Mouse (Mus musculus) limb, embryonic 11.5 days (tissue): ENCODE results near the gene Atg7. TPM values are rescaled to one million over a fixed set of nuclear protein-coding genes. Genes with fewer than 3 reads are reported as not detected.

Experiments used
- ATAC-seq: fragments of 200-750 bp; cut with Nextera tagmentation; 2 replicates; pipeline ENCODE4 v1.8.0; 2017; ENCODE audit warnings: low read depth; ENCODE audit not compliant: insufficient number of reproducible peaks, low FRiP score, low TSS enrichment
- DNase-seq: peaks from one replicate; pipeline ENCODE4 v3.0.0-alpha.2; 2015; ENCODE audit warnings: low spot score
- H3K27ac ChIP-seq: fragments of 300-500 bp; sonication (generic); replicated peaks from 2 replicates; pipeline ENCODE4 v1.5.1; 2014; ENCODE audit warnings: low read depth, mild to moderate bottlenecking, low read length
- H3K27me3 ChIP-seq: fragments of 300-500 bp; sonication (generic); 2 replicates; pipeline ENCODE4 v1.6.1; 2014; ENCODE audit warnings: mild to moderate bottlenecking, low read length, mixed read lengths; ENCODE audit not compliant: control insufficient read depth, insufficient read depth
- H3K36me3 ChIP-seq: fragments of 300-500 bp; sonication (generic); 2 replicates; pipeline ENCODE4 v1.6.1; 2014; ENCODE audit warnings: mild to moderate bottlenecking, low read length, moderate library complexity, mixed read lengths; ENCODE audit not compliant: control insufficient read depth, insufficient read depth
- H3K4me1 ChIP-seq: fragments of 300-500 bp; sonication (generic); 2 replicates; pipeline ENCODE4 v1.6.1; 2014; ENCODE audit warnings: low read length, mixed read lengths; ENCODE audit not compliant: control insufficient read depth, insufficient read depth
- H3K4me2 ChIP-seq: fragments of 300-500 bp; sonication (generic); 2 replicates; pipeline ENCODE4 v1.6.1; 2014; ENCODE audit warnings: low read depth, mild to moderate bottlenecking, moderate library complexity; ENCODE audit not compliant: severe bottlenecking
- H3K4me3 ChIP-seq: fragments of 300-500 bp; sonication (generic); 2 replicates; pipeline ENCODE4 v1.5.1; 2014; ENCODE audit warnings: low read depth, low read length
- H3K9ac ChIP-seq: fragments of 300-500 bp; sonication (generic); 2 replicates; pipeline ENCODE4 v1.6.1; 2014; ENCODE audit warnings: mild to moderate bottlenecking, low read length
- H3K9me3 ChIP-seq: fragments of 300-500 bp; sonication (generic); 2 replicates; pipeline ENCODE4 v1.6.1; 2016; ENCODE audit warnings: low read length; ENCODE audit not compliant: control insufficient read depth
- WGBS: fragments of 180-500 bp; shearing (Covaris S2); extraction: QIAGEN DNeasy Blood & Tissue Kit; methylation state at CpG from one replicate; pipeline ENCODE4 v1.1.7; 2014; 5-methylcytosine and 5-hydroxymethylcytosine counted together
- polyA plus RNA-seq: library from polyadenylated mRNA; unstranded; fragments of >200 nt; fragmentation: Nextera tagmentation; extraction: Ambion mirVana; gene quantifications from 2 replicates; pipeline ENCODE4 v1.2.1, GENCODE M21; 2014

Atg7 gene
- polyA plus RNA-seq, 1 experiment from 2014 or later = 18.9 TPM

- H3K27me3 ChIP-seq = no peaks in the 10 kb centered on the region
- 0 out of 2 replicates have a peak overlapping the region, but pooled peaks have one; percentile 41 for H3K9ac ChIP-seq
- peaks cover 4% of the 10 kb centered on the region for H3K36me3 ChIP-seq
- H3K4me3 ChIP-seq = no peak overlapping the region
- peak overlapping the region; percentile 68; the same call in 1 of the 2 replicates for H3K27ac ChIP-seq
- ATAC-seq (peak; percentile 18; the same call in 1 of the 2 replicates), DNase-seq (peak; percentile 75)
- H3K4me1 ChIP-seq = peaks cover 49% of the 10 kb centered on the region
- no peaks in the 10 kb centered on the region; the same call in 1 of the 2 replicates for H3K9me3 ChIP-seq
- 9% methylated on average over 7 of the region's 7 CpGs for WGBS
- peak overlapping the region; percentile 38 for H3K4me2 ChIP-seq
These were observed 256.8 kb downstream of the Atg7 start for GRCm38 (mm10) chr6:114899652-114900051.

- peaks cover 4% of the 10 kb centered on the region for H3K36me3 ChIP-seq
- WGBS = 18% methylated on average over 10 of the region's 10 CpGs
- H3K4me3 ChIP-seq = no peak overlapping the region
These were observed 257.3 kb downstream of the Atg7 start for GRCm38 (mm10) chr6:114900194-114900593.

GRCm38 (mm10) chr6:114901321-114901824, 258.5 kb downstream of the Atg7 start:
- no peaks in the 10 kb centered on the region for H3K36me3 ChIP-seq
- peaks cover 48% of the 10 kb centered on the region for H3K4me1 ChIP-seq
- peak overlapping the region; percentile 74 for H3K27ac ChIP-seq
- H3K27me3 ChIP-seq = no peaks in the 10 kb centered on the region
- under 1% methylated on average over 12 of the region's 12 CpGs for WGBS
- H3K4me3 ChIP-seq = no peak overlapping the region
- DNase-seq (peak; percentile 82), ATAC-seq (peak; percentile 55; the same call in 1 of the 2 replicates)
- no peaks in the 10 kb centered on the region; the same call in 1 of the 2 replicates for H3K9me3 ChIP-seq
- H3K4me2 ChIP-seq = peak overlapping the region; percentile 34
- H3K9ac ChIP-seq = no peak overlapping the region

More at GRCm38 (mm10) chr6:114900194-114900593, 257.3 kb downstream of the Atg7 start:
- H3K4me2 ChIP-seq = peak overlapping the region; percentile 38
- H3K4me1 ChIP-seq = peaks cover 48% of the 10 kb centered on the region
- 0 out of 2 replicates have a peak overlapping the region, but pooled peaks have one; percentile 41 for H3K9ac ChIP-seq
- ATAC-seq = 0 out of 2 replicates have a peak, but pooled peaks have one; percentile 2
- DNase-seq = no peak
- H3K27me3 ChIP-seq = no peaks in the 10 kb centered on the region
- H3K27ac ChIP-seq = peak overlapping the region; percentile 68
- H3K9me3 ChIP-seq = no peaks in the 10 kb centered on the region; the same call in 1 of the 2 replicates

- DNase-seq (no peak), ATAC-seq (no peak)
- Histone ChIP-seq H3K4me2 (peak overlapping the region; percentile 34; the same call in 1 of the 2 replicates), H3K4me1 (peaks cover 51% of the 10 kb centered on the region), H3K9ac (0 out of 2 replicates have a peak overlapping the region, but pooled peaks have one; percentile 27), H3K36me3 (no peaks in the 10 kb centered on the region), H3K27me3 (no peaks in the 10 kb centered on the region), H3K27ac (peak overlapping the region; percentile 74), H3K4me3 (no peak overlapping the region), H3K9me3 (no peaks in the 10 kb centered on the region)
- WGBS = 7% methylated on average over 4 of the region's 4 CpGs
These were observed 259.0 kb downstream of the Atg7 start for GRCm38 (mm10) chr6:114901921-114902320.

DNA sequence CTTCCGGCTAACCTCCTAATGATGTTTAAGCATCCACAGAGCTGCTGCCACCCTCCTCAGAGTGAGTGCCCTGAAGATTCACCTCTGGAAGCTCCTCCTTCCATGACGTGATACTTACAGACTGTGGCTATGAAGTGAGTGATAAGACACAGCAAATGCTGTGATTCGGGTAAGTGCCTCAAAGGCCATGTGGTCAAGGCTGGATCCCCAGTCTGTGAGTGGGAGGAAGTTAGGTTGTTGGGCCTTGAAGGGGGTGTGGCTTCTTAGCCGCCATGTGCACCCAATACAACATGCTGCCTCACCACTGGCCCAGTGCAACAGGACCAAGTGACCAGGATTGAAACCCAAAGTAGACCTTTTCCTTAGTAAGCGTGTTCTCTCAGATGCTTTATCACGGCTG, 261.3 kb downstream of the Atg7 start:
- WGBS = 67% methylated on average over 6 of the region's 6 CpGs
- Histone ChIP-seq H3K4me1 (peaks cover 51% of the 10 kb centered on the region), H3K9ac (no peak overlapping the region), H3K36me3 (no peaks in the 10 kb centered on the region), H3K27ac (no peak overlapping the region), H3K27me3 (no peaks in the 10 kb centered on the region), H3K4me3 (no peak overlapping the region), H3K4me2 (no peak overlapping the region), H3K9me3 (no peaks in the 10 kb centered on the region)
- DNase-seq = no peak
- ATAC-seq = no peak

GRCm38 (mm10) chr6:114904818-114905217, 261.9 kb downstream of the Atg7 start:
- Histone ChIP-seq H3K9ac (no peak overlapping the region), H3K4me1 (peaks cover 47% of the 10 kb centered on the region), H3K9me3 (no peaks in the 10 kb centered on the region), H3K27me3 (no peaks in the 10 kb centered on the region), H3K36me3 (no peaks in the 10 kb centered on the region), H3K4me3 (no peak overlapping the region), H3K4me2 (no peak overlapping the region), H3K27ac (no peak overlapping the region)
- DNase-seq = no peak
- WGBS = 89% methylated on average over 3 of the region's 3 CpGs
- no peak for ATAC-seq

DNA sequence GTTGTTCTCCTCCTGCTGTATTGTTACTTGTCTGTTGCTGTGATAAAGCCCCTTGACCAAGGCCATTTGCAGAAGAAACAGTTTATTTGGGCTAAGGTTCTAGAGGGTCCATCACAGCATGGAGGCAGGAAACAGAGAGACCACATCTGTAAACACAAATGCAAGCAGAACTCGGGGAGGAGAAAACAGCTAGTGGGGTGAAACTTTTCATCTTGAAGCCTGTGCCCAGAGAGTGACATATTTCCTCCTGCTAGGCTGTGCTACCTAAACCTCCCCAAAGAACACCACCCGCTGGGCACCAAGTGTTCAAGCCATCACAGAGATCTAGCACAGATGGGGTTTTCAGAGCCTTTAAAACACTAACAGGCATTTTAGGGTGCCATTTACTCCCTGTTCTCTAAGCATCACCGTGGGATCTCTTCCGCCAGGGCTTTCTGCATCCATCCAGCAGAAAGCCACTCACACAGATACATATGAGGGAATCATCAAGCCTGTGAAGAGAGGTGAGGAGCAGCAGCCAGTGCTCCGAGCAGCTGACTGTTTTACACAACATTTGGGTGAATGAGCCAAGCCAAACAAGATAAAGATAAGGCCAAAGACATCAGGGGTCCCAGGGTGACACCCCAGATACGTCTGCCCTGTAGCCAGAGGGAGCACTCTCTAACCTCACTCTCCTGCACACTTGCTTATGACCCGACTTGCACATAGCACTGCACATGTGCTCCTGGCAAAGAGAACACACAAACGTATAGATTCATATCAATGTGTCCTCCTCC, 262.5 kb downstream of the Atg7 start:
- Histone ChIP-seq H3K27me3 (no peaks in the 10 kb centered on the region), H3K4me2 (no peak overlapping the region), H3K4me1 (peaks cover 41% of the 10 kb centered on the region), H3K27ac (no peak overlapping the region), H3K4me3 (no peak overlapping the region), H3K9ac (no peak overlapping the region), H3K9me3 (no peaks in the 10 kb centered on the region), H3K36me3 (no peaks in the 10 kb centered on the region)
- DNase-seq = no peak
- WGBS = 68% methylated on average over 8 of the region's 8 CpGs
- no peak for ATAC-seq

DNA sequence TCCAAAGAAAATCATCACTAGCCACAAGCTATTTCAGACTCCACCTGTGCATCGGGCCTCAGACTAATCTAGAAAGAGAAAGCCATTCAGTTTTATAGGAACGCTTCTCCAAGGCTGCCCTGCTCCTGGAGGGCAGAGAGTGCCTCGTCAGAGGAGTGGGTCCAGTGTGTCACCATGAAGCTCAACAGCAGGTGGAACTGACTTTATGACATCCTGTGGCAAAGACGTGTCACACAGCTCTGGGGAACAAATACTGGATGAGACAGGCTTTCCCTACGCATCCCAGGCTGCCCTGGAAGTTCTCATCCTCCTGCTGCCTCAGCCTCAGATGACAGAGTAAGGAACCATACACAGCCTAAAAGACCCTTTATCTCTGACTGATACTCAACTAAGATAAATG, 263.3 kb downstream of the Atg7 start:
- WGBS = 65% methylated on average over 5 of the region's 5 CpGs
- no peak overlapping the region for H3K27ac ChIP-seq
- peaks cover 33% of the 10 kb centered on the region for H3K4me1 ChIP-seq
- ATAC-seq = no peak
- H3K9ac ChIP-seq = no peak overlapping the region
- H3K36me3 ChIP-seq = no peaks in the 10 kb centered on the region
- DNase-seq = no peak
- H3K4me2 ChIP-seq = no peak overlapping the region
- no peak overlapping the region for H3K4me3 ChIP-seq
- no peaks in the 10 kb centered on the region for H3K9me3 ChIP-seq
- no peaks in the 10 kb centered on the region for H3K27me3 ChIP-seq
